Mouse (Mus musculus): ENCODE data around the gene Mtmr14. TPM values are rescaled to one million over a fixed set of nuclear protein-coding genes. Genes with fewer than 3 reads are reported as not detected.

Mtmr14 gene
- polyA plus RNA-seq, 1 experiment from 2014 or later = 44.0 TPM

DNA sequence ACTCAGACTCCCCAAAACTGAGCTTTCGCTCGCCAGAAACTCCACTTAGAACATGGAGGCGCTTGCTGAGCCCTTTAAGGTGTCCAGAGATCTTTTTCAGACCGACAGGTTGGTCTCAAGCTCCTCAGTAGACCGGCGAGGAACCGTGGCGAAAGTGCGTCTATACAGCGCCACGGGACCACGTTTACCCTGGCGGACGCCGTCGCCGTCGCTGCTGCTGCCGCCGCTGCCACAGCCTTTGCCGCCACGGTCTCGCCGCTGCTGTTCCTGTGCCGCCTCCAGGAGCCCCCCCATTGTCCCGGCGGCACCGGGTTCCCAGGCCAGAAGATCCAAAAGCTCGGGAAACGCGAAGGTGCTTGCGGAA lies 69.3 kb downstream of the Mtmr14 start, which contains the start of gene Brpf1:
TSS of gene Brpf1 (plus strand) at position 152 of the 364 bp plus-strand sequence.
- Histone ChIP-seq H3K36me3 (replicated peaks) (peaks cover 29% of the 10 kb centered on the region), H3K27ac (replicated peaks) (peak within 1 kb of the TSS; percentile 100), H3K4me3 (peak within 1 kb of the TSS; percentile 99), H3K4me1 (peaks cover 36% of the 10 kb centered on the region), H3K9me3 (no peaks in the 10 kb centered on the region), H3K27me3 (replicated peaks; ENCODE audit: low read depth, poor library complexity, severe bottlenecking) (no peaks in the 10 kb centered on the region)
- no peak for DNase-seq (ENCODE audit: low spot score)
- under 1% methylated on average over 32 of the region's 32 CpGs for WGBS

DNA sequence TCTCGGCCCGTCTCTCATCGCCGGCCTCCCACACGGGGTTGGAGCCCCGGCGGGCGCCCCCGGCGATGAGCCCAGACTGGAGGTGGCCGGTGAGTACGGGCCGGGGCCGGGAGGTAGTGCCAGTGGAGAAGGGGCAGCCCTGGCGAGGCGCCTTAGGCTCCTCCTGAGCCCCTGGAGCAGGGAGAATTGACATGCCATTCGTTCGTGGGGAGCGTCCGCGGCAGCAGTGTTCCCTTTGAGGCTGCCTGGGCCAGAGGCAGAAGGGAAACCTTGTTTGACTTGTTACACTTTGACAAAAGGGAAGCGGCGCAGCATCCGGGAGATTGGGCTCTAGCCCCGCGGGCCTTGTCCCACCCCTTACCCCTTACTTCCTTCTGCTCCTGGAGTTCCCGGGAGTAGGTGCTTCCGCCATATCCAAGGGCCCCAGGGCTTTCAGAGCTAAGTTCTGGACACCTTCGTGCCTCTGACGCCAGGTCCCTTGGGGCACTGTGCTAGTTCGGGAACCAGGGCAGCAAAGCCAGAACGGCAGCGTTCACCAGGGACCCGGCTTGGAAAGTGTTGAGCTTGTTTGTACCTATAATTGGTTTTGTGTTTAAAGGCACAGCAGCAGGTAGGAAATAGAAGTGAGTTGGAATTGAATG lies 70.0 kb downstream of the Mtmr14 start:
- Histone ChIP-seq H3K36me3 (replicated peaks) (peaks cover 35% of the 10 kb centered on the region), H3K9me3 (no peaks in the 10 kb centered on the region), H3K4me3 (peak overlapping the region; percentile 99), H3K27ac (replicated peaks) (peak overlapping the region; percentile 100), H3K4me1 (peaks cover 30% of the 10 kb centered on the region), H3K27me3 (replicated peaks; ENCODE audit: low read depth, poor library complexity, severe bottlenecking) (no peaks in the 10 kb centered on the region)
- under 1% methylated on average over 34 of the region's 34 CpGs for WGBS
- peak; percentile 66 for DNase-seq (ENCODE audit: low spot score)

DNA sequence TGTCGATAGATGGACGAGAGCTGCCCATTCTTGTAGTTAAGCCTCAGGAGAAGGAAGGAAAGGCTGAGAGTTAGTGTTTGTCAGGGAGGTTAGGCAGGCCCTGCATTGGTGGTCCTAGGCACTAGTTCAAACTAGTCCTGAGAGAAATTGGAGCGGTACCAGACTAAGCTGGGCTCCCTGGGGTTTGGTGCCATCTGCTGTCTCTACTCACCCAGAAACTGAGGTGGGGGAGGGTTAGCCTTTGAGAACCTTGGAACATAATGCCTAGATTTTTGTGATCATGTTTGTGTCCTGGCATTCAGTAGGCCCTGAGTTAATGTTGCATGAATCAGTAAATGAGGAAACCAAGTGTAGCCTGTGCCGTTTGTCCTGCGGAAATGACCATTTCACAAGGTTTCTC lies 70.5 kb downstream of the Mtmr14 start:
- Histone ChIP-seq H3K9me3 (no peaks in the 10 kb centered on the region), H3K4me1 (peaks cover 30% of the 10 kb centered on the region), H3K27me3 (replicated peaks; ENCODE audit: low read depth, poor library complexity, severe bottlenecking) (no peaks in the 10 kb centered on the region), H3K27ac (replicated peaks) (peak overlapping the region; percentile 100), H3K4me3 (peak overlapping the region; percentile 99), H3K36me3 (replicated peaks) (peaks cover 41% of the 10 kb centered on the region)
- 39% methylated on average over 5 of the region's 5 CpGs for WGBS
- DNase-seq (ENCODE audit: low spot score) = no peak

DNA sequence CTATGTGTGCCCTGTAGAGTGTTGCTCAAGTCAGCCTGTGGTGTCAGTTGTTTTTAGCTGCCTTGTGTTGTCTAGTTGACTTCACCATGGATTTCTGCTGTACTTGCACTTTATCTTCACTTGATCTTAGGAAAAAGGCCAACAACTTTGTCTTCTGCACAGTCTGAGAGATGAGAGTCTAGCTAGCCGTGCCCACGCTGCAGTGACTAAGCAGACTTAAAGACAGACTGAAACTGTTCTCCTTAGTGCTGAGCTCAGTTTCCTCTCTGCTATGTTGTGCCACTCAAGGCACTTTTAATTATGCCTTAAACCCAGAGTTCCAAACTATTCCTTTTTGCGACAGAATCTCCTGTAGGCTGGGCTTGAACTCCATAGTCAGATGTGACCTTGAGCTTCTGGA lies 78.3 kb downstream of the Mtmr14 start:
- no peak for DNase-seq (ENCODE audit: low spot score)
- Histone ChIP-seq H3K27me3 (replicated peaks; ENCODE audit: low read depth, poor library complexity, severe bottlenecking) (no peaks in the 10 kb centered on the region), H3K9me3 (no peaks in the 10 kb centered on the region), H3K4me1 (no peaks in the 10 kb centered on the region), H3K36me3 (replicated peaks) (peaks cover 99% of the 10 kb centered on the region), H3K27ac (replicated peaks) (no peak overlapping the region), H3K4me3 (no peak overlapping the region)
- WGBS = 93% methylated on average over 3 of the region's 3 CpGs

DNA sequence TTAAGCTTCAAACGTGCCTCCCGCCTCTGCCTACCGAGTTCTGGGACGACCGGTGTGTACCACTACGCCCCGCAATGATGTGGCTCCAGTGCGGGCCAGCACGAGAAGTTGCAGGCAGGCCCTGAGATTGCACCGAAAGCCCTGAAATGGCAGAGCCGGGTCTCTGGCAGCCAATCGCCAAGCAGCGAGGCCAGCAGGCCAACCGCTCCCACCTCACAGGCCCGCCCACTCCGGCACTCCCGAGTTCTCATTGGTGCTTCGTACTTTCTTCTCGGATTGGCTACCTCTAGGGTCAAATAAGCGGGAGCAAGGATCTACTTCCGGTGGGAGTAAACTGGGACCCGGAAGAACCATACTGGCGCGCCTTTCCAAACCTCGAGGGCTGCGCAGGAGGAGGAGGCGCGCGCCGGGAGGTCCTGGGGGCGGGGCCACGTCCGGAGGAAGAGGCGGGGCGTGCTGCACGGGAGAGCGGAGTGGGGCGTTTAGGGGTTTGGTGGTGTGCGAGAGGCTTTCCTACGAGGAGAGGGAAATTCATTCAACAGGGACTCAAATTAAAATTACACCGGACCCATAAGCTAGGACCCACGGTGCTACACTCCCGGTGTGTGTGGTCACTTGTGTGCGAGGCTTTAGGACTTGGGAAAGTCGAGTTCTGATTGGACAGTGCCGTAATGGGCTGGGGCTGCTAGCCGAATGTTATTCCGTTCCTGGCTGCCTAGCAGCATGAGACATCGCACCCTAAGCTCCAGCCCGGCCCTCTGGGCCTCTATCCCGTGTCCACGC lies 89.1 kb downstream of the Mtmr14 start, which contains the start of gene Ogg1:
TSS of gene Ogg1 (plus strand) at position 440 of the 783 bp plus-strand sequence.
- peak; percentile 98 for DNase-seq (ENCODE audit: low spot score)
- Histone ChIP-seq H3K27me3 (replicated peaks; ENCODE audit: low read depth, poor library complexity, severe bottlenecking) (no peaks in the 10 kb centered on the region), H3K27ac (replicated peaks) (peak within 1 kb of the TSS; percentile 88), H3K36me3 (replicated peaks) (peaks cover 70% of the 10 kb centered on the region), H3K4me3 (peak within 1 kb of the TSS; percentile 77), H3K4me1 (peaks cover 21% of the 10 kb centered on the region), H3K9me3 (no peaks in the 10 kb centered on the region)
- under 1% methylated on average over 52 of the region's 52 CpGs for WGBS

DNA sequence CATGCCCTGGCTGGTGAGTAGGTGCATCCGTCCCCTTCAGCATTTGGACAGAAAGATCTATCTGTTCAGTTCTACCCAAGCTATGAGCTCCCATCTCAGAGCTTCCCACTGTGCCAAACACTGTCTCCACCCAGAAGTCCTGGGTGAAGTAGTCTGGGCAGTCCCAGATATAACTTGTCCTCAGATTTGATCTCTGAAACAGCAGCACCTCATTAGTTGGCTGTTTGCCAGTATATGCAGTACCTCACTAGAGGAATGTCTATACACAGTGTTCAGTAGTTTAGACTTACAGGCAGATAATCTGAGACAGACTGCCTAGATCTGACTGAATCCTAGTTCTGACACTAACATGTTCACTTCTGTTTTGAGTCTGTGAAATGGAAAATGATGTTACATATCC lies 91.8 kb downstream of the Mtmr14 start:
- H3K27ac ChIP-seq (replicated peaks) = no peak overlapping the region
- no peaks in the 10 kb centered on the region for H3K27me3 ChIP-seq (replicated peaks; ENCODE audit: low read depth, poor library complexity, severe bottlenecking)
- no peaks in the 10 kb centered on the region for H3K9me3 ChIP-seq
- DNase-seq (ENCODE audit: low spot score) = no peak
- no peak overlapping the region for H3K4me3 ChIP-seq
- peaks cover 68% of the 10 kb centered on the region for H3K36me3 ChIP-seq (replicated peaks)
- H3K4me1 ChIP-seq = peaks cover 21% of the 10 kb centered on the region
- 95% methylated on average over 1 of the region's 1 CpGs for WGBS

DNA sequence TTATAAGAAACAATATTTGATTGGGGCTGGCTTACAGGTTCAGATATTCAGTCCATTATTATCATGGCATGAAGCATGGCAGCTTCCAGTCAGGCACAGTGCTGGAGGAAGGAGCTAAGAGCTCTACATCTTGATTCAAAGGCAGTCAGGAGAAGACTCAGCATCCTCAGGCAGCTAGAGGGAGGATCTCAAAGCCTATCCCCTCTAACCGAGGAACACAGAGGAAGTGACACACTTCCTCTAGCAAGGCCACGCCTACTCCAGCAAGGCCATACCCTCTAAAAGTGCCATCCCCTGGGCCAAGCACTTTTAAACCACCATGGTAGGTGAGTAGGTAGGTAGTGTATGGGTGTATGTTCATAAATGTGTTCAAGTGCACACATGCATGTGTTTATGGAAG lies 92.9 kb downstream of the Mtmr14 start:
- Histone ChIP-seq H3K4me3 (no peak overlapping the region), H3K4me1 (peaks cover 20% of the 10 kb centered on the region), H3K36me3 (replicated peaks) (peaks cover 68% of the 10 kb centered on the region), H3K9me3 (no peaks in the 10 kb centered on the region), H3K27ac (replicated peaks) (no peak overlapping the region), H3K27me3 (replicated peaks; ENCODE audit: low read depth, poor library complexity, severe bottlenecking) (no peaks in the 10 kb centered on the region)
- no peak for DNase-seq (ENCODE audit: low spot score)
- 61% methylated on average over 2 of the region's 2 CpGs for WGBS

Other genes starting within 250 kb of the Mtmr14 start
- gene Thumpd3, start 191.6 kb upstream of the Mtmr14 start, polyA plus RNA-seq (2016; fragmentation: Nextera tagmentation; extraction: Ambion mirVana) = 65.8 and 66.2 TPM in 2 replicates
- 85.8 and 90.1 TPM in 2 replicates for gene Setd5, start 160.5 kb upstream of the Mtmr14 start, polyA plus RNA-seq (2016; fragmentation: Nextera tagmentation; extraction: Ambion mirVana)
- 4.7 and 5.0 TPM in 2 replicates for gene Lhfpl4, start 42.5 kb upstream of the Mtmr14 start, polyA plus RNA-seq (2016; fragmentation: Nextera tagmentation; extraction: Ambion mirVana)
- 0.04 and 0.11 TPM in 2 replicates for gene Cpne9, start 44.5 kb downstream of the Mtmr14 start, polyA plus RNA-seq (2016; fragmentation: Nextera tagmentation; extraction: Ambion mirVana)
- 24.8 and 26.0 TPM in 2 replicates for gene Brpf1, start 69.3 kb downstream of the Mtmr14 start, polyA plus RNA-seq (2016; fragmentation: Nextera tagmentation; extraction: Ambion mirVana)
- 17.8 and 20.0 TPM in 2 replicates for gene Ogg1, start 89.1 kb downstream of the Mtmr14 start, polyA plus RNA-seq (2016; fragmentation: Nextera tagmentation; extraction: Ambion mirVana)
- 47.0 and 48.9 TPM in 2 replicates for gene Camk1, start 106.1 kb downstream of the Mtmr14 start, polyA plus RNA-seq (2016; fragmentation: Nextera tagmentation; extraction: Ambion mirVana)
- 48.1 and 48.4 TPM in 2 replicates for gene Tada3, start 140.0 kb downstream of the Mtmr14 start, polyA plus RNA-seq (2016; fragmentation: Nextera tagmentation; extraction: Ambion mirVana)
- gene Arpc4, start 140.3 kb downstream of the Mtmr14 start, polyA plus RNA-seq (2016; fragmentation: Nextera tagmentation; extraction: Ambion mirVana) = 377 and 387 TPM in 2 replicates
- 2.8 and 3.7 TPM in 2 replicates for gene Ttll3, start 151.4 kb downstream of the Mtmr14 start, polyA plus RNA-seq (2016; fragmentation: Nextera tagmentation; extraction: Ambion mirVana)
- 34.6 and 34.8 TPM in 2 replicates for gene Rpusd3, start 181.5 kb downstream of the Mtmr14 start, polyA plus RNA-seq (2016; fragmentation: Nextera tagmentation; extraction: Ambion mirVana)
- not detected in 2 replicates for gene Cidec, start 197.9 kb downstream of the Mtmr14 start, polyA plus RNA-seq (2016; fragmentation: Nextera tagmentation; extraction: Ambion mirVana)
- gene Jagn1, start 204.7 kb downstream of the Mtmr14 start, polyA plus RNA-seq (2016; fragmentation: Nextera tagmentation; extraction: Ambion mirVana) = 87.2 and 88.8 TPM in 2 replicates
- 3.7 and 4.0 TPM in 2 replicates for gene Il17re, start 220.6 kb downstream of the Mtmr14 start, polyA plus RNA-seq (2016; fragmentation: Nextera tagmentation; extraction: Ambion mirVana)
- gene Il17rc, start 233.6 kb downstream of the Mtmr14 start, polyA plus RNA-seq (2016; fragmentation: Nextera tagmentation; extraction: Ambion mirVana) = 2.4 and 2.5 TPM in 2 replicates
- 23.5 and 27.2 TPM in 2 replicates for gene Creld1, start 245.5 kb downstream of the Mtmr14 start, polyA plus RNA-seq (2016; fragmentation: Nextera tagmentation; extraction: Ambion mirVana)